Mouse (Mus musculus): ENCODE measurements around the gene Prmt1.
"Not testable (repeated sequence)": the region's sequence is repeated elsewhere in the genome, so short reads cannot be mapped to it uniquely, and the experiment has no call there.

The Prmt1 gene

DNA sequence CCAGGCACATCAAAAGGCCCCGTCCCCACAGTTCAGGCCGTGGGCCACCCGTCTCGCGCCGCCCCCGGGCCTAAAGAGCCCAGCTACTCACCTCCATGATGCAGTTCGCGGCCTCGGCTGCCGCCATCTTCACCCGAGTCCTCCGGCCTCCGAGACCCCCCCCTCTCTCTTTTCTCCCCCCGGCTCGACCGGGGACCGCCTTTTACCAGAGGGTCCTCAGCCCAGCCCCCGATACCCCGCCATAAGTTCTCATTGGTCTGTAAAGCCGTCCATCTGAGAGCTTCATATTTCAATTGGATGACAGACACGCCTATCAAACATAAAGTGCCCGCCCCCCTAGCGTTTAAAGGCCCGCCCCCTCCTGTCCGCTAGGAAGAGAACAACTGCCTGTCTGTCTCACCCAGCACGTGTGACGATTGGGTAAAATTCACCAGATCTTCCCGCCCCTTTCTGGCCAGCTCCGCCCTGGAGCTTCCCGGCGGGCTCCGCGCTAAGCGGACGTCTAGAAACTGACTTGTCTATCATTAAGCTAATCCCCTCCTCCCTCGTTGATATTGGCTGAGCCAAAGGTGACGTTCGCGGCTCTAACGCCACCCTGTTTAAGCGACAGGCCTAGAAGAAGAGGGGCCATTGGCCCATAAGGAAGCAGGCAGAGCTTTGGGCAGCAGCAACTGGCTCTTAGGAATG is at the start of gene Prmt1:
Prmt1 (minus strand) TSS at position 377 of the 687 bp plus-strand sequence.
- peak; percentile 91 for ATAC-seq (ENCODE audit: low TSS enrichment)

DNA sequence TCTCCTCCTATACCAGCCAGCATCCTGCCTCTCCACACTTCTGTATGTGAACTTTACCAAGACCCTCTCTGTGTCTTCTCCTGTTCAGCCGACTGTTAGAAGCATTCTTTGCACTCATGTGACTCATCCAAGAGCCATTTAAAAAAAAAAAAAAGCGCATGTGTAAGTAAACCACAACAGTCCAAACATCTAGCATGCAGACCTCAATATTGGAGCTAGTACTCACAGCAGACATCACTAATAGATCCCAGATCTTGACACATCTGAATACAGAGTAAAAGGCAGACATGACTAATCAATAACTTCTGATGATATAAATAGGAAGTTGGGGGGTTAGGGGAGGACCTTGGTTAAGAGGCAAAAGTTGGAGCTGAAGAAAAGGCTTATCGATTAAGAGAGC is 49.3 kb upstream of the Prmt1 start:
- no peak for ATAC-seq (ENCODE audit: low TSS enrichment)

DNA sequence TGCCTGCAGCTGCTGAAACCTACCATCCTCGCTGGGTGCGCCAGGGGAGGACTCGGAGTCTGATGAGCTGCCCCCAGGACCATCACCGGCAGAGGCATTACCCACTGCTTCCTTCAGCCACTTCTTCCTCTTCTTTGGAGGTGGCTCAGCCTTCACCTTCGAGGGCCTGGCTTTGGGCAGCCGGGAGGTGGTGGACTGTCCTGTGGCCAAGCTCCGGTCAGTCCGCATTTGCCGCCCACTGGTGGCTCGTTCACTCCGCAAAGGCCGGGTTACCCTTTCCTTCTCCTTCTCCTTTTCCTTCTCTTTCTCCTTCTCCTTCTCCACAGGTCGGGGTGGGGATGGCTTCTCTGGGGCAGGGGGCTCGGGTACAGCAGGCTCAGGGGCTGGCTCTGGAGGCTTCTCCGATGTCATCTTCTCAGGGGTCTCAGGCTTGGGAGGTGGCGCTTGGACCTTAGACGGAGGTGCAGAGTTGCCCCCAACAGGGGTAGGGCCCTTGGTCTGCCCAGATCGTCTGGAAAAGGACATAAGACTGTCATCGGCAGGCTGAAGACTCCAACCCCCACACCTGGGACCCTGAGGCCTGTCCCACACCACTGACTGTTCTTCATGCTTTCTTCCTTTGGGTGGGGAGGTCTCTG is 47.5 kb upstream of the Prmt1 start:
- ATAC-seq (ENCODE audit: low TSS enrichment): no peak

DNA sequence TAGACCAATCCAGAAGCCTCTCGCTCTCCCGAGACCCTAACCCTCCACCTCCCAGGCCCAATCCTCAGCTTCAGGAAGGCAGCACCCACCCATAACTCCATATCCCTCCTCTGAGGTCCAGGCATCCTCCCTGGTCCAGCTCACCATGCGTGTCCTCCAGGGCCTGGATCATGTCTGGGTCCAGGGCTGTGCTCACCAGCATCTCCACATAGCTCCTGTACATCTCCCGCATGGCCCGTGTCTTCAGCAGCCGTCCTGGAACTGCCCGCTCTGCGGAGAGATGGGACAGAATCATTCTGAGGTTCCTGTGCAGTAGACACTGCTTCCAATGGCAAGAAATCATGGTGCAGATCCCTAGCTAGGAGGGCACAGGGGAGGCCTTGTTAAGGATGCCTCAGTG is 44.5 kb upstream of the Prmt1 start:
- ATAC-seq (ENCODE audit: low TSS enrichment): no peak

DNA sequence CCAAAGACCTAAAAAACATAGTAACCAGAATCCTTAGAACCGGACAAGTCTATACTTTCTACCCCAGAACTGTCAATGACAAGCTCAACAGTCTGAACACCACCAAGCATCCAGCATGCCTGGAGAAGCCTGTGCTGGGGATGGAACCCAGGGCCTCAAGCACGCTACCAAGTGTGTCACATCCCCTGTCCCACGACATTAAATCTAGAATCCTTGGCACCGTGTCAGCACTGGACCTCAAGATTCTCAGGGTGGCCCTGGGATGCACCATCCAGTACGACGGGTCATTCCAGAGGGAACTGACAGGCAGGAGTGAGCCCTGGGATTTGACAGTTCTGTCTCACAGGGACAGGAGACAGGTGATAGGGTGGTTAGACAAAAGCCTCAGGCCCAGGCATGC is 43.6 kb upstream of the Prmt1 start:
- ATAC-seq (ENCODE audit: low TSS enrichment): no peak

DNA sequence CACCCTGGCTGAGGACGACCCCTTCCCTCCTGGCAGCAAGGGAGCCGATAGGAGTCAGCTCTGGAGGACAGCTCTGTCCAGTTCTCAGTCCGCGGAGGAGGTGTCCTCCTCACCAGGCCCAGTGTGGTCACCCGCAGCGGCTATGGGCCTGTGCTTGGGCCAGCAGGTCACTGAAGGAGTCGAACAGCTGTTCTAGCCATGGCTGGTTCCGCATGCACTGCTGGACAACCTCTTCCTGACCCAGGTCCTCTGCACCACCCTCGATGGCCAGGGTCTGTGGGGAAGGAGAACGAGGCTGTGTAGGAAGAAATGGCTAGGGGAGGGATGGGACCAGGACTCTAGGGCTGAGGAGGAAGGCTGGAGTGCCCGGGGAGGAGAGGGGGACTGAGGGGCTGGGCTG is 42.0 kb upstream of the Prmt1 start:
- no peak for ATAC-seq (ENCODE audit: low TSS enrichment)

DNA sequence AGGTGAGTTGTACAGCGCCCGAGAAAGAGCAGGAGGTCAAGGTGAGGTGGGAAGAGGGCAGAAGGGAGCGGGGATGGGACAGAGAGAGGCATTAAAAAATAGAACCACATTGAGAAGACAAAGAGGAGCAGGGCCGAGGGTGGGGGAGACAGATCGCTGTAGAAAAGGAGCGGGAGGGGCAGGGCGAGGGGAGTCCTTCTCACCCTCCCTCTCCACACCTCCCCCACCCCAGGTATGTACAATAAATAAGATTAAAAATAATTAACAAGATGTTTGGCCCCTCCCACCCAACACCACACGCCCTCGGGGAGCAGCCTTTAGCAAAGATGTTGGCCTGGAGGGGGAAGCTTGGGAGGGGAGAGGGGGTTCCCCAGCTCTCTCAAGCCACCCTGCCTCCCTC is 41.4 kb upstream of the Prmt1 start:
- no peak for ATAC-seq (ENCODE audit: low TSS enrichment)

DNA sequence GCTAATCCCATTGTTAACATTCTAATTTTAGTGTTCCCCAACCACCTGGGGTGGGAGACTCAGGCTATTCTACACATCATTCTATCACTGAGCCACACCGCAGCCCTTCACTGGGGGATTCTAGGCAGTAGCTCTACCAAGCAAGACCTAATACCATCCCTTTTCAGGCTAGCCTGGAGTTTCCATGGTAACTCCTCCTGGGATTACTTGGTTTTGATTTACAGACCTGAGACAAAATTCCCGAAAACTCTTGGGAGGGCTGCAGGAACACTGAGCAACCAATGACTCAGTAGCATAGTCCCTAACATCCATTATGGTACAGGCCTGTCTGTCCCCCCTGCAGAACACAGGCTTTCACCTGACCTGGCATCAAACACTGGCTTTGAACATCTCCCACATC is 39.9 kb upstream of the Prmt1 start:
- no peak for ATAC-seq (ENCODE audit: low TSS enrichment)

DNA sequence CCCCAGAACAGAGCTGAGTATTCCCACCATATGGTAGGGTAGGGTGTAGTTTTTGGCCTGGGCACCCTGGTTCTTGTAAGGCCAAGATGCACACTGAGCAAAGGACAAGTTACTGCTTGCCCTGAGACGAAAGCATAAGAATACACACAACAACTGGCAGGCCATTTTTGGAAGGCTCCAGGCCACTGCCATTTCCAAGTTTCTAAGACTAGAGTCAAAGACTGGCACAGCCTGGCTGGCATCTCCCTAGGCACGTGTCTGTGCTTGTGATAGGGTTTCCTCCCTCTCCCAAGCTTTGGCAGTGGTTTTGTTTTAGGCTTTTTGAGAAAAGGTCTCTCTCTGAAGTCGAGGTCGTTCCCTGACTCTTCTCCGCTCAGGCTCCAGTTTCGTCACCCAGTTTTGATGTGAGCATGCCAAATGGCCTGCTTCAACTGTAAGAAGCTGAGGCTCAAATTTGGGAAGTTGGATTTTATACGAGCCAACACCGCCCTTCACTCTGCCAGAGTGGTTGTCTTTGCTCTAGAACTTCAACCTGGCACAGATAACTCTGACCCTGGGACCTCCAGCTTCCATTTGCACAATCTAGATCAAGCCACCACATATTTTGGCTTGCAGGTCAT is 39.3 kb upstream of the Prmt1 start:
- peak; percentile 14; the same call in 1 of the 2 replicates for ATAC-seq (ENCODE audit: low TSS enrichment)

DNA sequence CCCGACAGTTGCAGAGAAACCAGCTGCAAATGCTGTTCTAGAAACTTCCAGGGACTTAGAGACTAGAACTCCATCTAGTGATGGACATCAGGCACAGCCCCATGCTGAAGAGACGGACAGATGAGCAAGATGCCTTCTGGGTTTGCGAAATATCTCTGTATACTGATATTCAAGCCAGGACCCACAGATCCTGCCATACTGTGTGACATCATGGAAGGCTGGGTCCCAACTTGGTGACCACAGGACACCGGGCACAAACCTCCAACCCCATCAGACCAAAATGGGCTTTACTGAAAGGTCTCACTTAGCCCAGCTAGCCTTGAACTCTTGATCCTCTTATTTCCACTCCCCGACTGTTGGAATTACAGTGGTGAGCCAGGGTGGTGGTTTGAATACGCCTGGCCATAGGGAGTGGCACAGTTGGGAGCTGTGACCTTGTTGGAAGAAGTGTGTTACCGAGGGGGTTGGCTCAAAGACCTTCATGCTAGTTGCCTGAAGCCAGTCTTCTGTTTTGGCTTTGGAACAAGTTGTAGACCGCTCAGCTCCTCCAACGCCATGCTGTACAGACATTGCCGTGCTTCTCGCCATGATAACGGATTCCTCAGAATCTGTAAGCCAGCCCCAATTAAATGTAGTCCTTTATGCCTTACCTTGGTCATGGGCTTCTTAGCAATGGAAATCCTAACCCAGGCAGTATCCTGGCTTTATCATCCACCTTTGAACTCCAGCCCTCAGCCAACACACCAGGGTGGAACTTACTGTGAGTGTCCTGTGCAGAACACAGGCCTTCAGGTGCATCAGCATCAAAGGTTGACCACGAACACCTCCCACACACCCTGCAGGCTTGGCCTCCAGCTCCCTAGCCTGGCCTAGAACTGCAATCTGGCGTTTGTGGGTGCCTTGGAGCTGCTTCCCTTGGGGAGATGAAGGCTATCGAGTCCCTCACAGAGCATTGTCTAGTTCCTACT is 38.2 kb upstream of the Prmt1 start:
- ATAC-seq (ENCODE audit: low TSS enrichment): no peak

DNA sequence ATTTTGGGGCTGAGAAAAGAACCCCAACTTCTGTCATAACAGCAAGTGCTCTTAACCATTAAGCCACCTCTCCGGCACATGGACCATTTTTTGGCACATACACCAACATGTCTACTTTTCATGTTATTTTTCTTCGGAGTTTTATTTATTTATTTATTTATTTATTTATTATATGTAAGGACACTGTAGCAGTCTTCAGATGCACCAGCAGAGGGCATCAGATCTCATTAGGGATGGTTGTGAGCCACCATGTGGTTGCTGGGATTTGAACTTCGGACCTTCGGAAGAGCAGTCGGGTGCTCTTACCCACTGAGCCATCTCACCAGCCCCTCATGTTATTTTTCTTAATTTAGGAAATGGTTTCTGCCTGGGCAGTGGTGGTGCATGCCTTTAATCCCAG is 37.3 kb upstream of the Prmt1 start:
- not testable (repeated sequence) for ATAC-seq (ENCODE audit: low TSS enrichment)

DNA sequence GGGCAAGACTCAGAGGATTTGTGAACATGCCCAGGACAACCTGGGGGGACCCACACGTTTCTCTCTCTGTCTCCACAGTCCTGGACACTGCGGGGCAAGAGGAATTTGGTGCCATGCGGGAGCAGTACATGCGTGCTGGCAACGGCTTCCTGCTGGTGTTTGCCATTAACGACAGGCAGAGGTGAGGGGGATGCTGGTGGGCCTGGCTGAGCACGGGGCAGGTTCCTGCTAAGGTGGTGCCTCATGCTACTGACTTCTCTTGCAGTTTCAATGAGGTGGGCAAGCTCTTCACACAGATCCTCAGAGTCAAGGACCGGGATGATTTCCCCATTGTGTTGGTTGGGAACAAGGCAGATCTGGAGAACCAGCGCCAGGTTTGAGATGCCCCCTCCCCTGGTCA is 33.9 kb upstream of the Prmt1 start:
- ATAC-seq (ENCODE audit: low TSS enrichment): no peak

DNA sequence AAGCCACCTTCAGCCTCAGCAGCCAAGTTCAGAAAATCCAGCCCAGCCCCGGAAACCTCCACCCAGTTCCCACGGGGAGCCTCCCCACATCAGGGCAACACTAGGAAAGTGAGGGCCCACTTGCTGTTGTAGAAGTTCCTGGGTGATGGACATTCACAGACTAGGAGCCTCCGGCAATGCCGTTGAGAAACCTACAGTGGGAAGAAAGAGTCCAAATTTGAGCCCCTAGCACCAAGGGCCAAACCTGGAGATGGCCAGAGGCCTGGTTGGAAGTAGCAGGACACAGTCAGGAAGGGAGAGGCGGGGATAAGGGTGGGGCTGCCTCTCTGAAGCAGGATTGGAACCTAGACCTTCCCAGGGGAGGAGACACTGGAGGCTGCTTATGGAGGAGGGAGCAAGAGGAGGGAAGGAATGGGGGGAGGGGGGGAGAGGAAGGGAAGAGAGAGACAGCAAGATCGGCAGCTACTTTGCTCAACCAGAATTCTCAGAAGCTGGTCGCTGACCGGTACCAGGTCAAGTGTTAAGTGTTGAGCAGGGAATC is 32.7 kb upstream of the Prmt1 start:
- ATAC-seq (ENCODE audit: low TSS enrichment): no peak

DNA sequence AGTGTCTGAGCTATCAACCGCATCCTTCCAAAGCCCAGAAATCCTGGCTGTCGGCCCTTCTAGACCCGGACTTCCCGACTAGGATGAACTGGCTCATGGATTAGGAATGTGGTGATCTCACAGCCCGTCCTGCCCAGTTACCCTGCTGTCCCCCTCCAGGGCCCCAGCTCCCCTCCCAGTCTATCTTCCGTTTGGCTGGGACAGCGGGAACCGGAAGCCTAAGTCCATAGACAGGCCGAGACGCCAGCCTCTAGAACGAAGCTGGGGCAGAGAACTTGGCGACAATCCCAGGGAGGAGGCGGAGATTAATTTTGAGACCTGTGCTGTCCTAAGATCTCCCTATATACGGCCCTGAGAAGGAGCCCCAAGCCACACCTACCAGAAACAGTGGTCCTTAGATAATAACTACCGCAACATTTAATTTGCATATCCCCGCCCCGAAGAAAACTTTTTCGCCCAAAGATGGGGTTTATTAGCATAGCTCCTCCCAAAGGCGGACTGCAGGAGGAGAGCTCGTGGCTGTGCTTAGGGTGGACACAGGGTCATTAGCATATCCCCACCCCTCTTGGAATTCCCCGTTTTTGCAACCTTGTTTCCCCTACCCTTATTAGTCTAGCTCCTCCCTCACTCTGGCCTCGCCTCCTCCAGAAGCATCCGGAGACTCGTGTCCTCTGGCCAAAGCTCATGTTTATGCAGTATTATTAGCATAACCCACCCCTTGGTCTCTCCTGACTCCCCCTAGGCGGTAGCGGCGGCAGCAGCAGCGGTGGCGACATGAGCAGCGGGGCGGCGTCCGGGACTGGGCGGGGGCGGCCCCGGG is 31.1 kb upstream of the Prmt1 start, which contains the start of gene Rras:
Rras (plus strand) TSS at position 720 of the 820 bp plus-strand sequence.
- ATAC-seq (ENCODE audit: low TSS enrichment): peak; percentile 76

DNA sequence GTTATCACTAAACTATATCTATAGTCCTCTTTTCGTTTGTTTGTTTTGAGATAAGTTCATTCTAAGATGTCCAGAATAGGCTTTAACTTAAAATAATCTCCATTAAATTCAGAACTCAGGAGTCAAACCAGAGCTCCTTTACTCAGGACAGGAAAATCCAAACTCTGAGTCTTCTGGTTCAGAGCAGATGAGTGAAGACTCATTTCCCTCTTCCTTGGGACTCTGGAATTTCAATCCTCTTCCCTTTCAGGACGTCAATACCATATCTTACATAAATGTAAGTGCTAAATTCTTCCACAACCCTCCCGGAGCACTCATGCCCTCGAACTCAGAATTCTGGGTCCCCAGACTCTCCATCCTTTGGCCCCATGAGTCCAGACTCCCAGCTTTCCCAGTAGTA is 30.4 kb upstream of the Prmt1 start:
- ATAC-seq (ENCODE audit: low TSS enrichment): no peak

DNA sequence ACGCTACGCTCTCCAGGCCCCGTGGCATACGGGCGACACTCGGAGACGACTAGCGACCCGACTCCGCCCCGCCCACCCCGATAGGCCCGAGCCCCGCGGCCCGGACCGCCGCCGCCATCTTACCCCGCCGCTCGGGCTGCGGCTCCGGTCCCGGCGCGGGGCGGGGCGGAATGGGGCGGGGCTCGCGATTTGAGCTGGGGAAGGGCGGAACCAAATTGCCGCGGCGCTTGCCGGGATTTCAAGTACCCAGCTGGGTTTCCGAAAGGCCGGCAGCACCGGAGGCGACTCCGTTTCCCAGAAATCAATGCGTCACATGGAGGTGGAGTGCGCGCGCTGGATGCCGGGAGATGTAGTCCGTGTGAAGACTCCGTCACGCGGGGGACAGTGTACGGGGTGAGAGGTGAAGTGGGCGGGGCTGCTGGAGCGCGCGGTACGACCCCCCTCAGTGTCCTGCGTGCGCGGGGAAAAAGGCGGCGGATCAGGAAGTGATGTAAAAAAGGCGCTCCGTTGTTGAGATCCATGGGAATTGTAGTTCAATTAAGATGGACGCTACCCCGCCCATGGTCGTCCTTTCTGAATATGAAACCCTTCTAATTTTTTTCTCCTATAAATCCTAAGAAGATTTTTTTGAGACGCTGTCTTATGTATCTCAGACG is 29.7 kb upstream of the Prmt1 start, which contains the start of gene Scaf1:
Scaf1 (minus strand) TSS at position 407 of the 656 bp plus-strand sequence.
- ATAC-seq (ENCODE audit: low TSS enrichment): peak; percentile 64

DNA sequence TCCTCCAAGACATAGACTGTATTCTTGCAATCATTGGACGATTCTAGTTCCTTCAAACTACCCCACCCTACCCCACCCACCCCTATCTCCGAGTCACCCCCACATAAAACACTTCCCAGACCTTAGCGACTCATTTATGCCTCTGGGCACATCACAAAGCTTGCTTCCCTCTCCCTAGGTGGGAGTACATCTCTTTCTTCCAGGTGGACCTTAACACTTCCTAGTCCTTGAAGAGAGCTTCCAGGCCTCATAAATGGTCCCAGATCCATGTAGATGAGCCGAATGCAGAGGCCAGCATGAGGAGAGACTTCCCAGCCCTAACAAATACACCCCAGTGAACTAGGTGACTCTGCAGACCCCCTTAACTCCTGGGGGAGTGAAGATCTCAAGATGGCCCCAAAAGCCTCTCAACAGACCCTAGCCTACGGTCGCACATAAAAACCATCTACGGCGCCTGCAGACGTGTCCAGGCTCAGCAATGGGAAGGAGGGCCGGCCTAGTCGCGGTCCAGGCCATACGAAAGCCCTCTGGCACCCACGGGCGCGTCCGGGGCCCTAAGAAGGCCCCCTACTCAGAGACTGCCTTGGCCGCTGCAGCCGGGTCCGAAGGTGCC is 29.1 kb upstream of the Prmt1 start:
- no peak for ATAC-seq (ENCODE audit: low TSS enrichment)

DNA sequence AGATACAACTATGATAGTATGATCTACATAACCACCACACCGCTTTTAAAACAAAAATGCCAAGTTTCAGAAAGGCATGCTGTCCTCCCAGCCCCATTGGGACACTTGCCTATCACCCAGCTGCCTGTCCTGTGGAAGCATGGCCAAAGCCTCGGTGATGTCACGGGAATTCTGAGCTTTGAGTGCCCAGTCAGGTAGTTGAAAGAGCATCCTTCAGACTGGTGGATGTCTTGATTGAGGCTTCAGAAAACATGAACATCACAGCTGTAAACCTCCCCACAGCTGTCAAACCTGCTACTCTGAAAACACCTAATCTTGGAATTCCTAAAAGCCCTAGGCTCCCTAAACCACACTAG is 27.7 kb upstream of the Prmt1 start:
- no peak for ATAC-seq (ENCODE audit: low TSS enrichment)

DNA sequence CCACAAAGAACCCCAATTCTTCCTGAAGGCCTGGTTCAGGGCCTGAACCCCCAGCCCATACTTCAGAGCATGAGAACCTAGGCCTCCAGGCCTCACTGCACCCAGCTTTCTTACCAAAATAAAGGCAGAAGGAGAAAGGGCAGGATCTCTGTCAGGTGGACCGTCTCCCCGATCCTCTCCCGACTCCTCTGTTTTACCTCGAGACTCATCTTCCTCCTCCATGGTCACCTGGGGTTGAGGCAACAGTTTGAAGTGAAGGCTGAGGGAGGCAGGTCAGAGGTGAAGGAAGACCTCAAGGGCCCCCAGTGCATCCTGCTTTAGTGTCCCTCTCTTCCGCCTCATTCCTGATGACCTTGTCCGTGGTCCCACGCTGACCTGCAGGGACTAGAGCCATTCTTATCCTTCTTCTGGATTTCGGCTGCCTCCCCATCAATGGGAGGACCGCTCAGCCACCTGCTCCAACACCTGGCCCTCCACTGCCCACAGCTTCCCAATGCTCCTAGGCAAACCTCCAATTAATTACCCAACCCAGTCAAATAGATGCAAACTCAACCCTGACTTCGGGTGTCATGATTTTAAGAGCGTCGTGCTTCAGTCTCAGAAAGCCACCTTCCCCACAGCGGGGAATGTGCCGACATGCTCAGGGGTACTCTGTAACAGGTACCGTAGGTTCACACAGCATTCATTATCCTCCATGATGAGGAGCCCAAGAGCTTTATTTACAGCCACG is 27.2 kb upstream of the Prmt1 start:
- no peak for ATAC-seq (ENCODE audit: low TSS enrichment)

All from frontal cortex, adult (tissue).